Mouse (Mus musculus) mesoderm, embryonic 11.5 days (tissue): ENCODE data around the gene Prdm9.

Source experiments
- DNase-seq: peaks from one replicate; pipeline ENCODE4 v3.0.0-alpha.2; 2012; ENCODE audit warnings: low read depth, low spot score

Prdm9 gene

GRCm38 (mm10) chr17:15527811-15528136, 36.4 kb downstream of the Prdm9 start:
- DNase-seq: no peak

- peak; percentile 96 for DNase-seq
Observed at GRCm38 (mm10) chr17:15526986-15527810, 37.0 kb downstream of the Prdm9 start, which contains the start of gene Pdcd2. Gene Pdcd2, minus strand, starts transcription at chr17:15527301.

GRCm38 (mm10) chr17:15526304-15526703, 37.9 kb downstream of the Prdm9 start:
- DNase-seq: peak; percentile 5

GRCm38 (mm10) chr17:15518766-15519165, 45.4 kb downstream of the Prdm9 start:
- no peak for DNase-seq

- no peak for DNase-seq
Observed at GRCm38 (mm10) chr17:15518186-15518585, 46.0 kb downstream of the Prdm9 start.

GRCm38 (mm10) chr17:15517776-15518175, 46.4 kb downstream of the Prdm9 start:
- no peak for DNase-seq

- no peak for DNase-seq
Observed at GRCm38 (mm10) chr17:15510694-15511093, 53.5 kb downstream of the Prdm9 start.

- DNase-seq: peak; percentile 98
Observed at GRCm38 (mm10) chr17:15499656-15500394, 64.3 kb downstream of the Prdm9 start, which contains the start of the genes Psmb1 and Tbp. Gene Psmb1, minus strand, starts transcription at chr17:15499751. Gene Tbp, plus strand, starts transcription at chr17:15499888.

- no peak for DNase-seq
Observed at GRCm38 (mm10) chr17:15498753-15499113, 65.4 kb downstream of the Prdm9 start.

GRCm38 (mm10) chr17:15497882-15498752, 66.0 kb downstream of the Prdm9 start:
- peak; percentile 90 for DNase-seq
